Mouse (Mus musculus): Measurements from ENCODE around the gene Fxr1.
"Not testable (repeated sequence)": the region's sequence is repeated elsewhere in the genome, so short reads cannot be mapped to it uniquely, and the experiment has no call there.

The Fxr1 gene

DNA sequence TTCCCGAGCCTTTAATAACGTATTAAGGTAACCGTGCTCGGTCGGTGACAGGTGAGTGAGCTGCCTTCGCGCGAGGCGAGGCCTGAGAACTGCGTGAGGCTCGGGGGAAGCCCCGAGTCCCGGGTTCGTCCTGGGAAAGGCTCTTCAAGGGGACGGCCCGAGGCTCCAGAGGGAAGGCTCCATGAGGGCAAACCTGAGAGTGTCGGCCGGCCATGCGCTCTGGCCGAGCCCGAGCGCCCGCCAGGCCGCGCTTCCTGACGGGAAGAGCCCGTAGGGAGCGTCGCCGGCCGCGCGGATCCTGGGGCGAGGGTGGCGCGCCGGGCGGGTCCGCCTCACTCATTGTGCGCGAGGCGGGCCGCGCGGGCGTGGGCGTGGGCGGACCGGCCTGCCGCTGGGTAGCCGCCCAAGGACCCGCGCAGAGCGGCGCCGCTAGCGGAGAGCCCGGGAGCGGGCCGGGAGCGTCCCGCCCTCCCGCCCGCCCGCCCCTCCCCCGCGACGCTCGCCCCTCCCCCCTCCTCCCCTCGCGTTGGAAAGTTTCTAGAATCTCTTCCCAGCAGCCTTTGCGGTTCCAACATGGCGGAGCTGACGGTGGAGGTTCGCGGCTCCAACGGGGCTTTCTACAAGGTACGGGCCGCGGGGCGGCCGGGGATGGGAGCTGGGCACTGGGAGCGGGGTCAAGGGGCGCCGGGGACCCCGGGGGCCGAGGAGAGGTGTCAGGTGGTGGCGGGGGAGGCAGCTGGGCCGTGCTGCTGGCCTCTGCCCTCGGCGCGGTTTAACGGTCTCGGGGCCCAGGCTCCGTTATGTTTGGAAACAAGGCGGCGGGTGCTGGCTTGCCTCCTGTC lies at the start of gene Fxr1:
Gene Fxr1 (plus strand): TSS at position 404 of the 842 bp plus-strand sequence.
- DNase-seq (ENCODE audit: low read depth, low spot score): peak; percentile 92

DNA sequence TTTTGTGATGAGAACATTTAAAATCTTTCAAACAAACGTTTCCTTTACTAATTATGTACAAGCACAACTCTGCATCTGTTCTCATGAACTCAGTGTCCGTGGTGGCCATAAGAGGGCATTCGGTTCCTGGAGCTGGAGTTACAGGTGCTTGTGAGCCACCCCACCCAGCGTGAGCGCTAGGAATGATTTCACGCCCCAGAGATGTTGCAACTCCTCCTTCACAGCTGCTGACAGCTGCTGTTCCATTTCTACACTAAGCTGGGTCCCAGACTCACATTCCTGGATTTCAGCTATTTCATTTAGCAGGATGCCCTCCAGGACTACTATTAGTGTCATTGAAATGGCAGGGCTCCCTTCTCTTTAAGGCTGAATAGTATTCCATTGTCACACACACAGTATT lies 40.3 kb upstream of the Fxr1 start:
- no peak for DNase-seq (ENCODE audit: low read depth, low spot score)

DNA sequence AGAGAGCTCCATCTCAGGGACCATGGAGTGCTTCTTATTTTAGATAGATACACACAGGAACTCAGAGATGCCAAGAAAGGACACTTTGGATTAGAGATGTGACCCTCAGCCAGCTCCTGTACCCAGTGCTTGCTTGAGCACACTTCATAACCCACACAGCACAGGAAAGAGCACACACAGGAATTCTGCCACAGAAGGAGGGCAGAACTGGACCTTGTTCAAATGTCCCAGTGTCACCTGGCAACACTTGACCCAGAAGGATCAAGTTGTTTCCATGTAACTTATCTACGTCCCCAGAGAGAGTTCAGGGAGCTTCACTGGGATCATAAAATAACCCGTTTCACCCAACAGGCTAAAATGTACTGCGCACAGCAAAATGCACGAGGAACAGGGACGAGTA lies 37.0 kb upstream of the Fxr1 start:
- DNase-seq (ENCODE audit: low read depth, low spot score): no peak

DNA sequence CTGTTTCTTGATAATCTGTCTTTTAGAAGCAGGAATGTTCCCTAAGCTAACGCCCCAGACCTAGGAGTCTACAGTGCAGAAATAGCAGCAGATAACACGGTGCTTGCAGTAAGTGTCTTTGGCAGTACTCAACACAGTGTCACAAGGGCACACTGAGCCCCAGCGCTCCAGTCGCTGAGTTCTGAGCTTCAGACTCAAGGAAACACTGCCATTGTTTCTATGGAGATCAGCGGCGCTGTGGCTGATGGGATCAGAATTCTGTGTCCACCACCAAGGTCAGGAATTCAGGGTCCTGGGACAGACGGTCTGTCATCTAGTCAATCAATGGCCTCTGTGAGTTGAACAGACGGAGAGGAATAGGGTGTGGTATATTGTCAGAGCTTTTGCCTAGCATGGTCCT lies 30.4 kb upstream of the Fxr1 start:
- DNase-seq (ENCODE audit: low read depth, low spot score): no peak

DNA sequence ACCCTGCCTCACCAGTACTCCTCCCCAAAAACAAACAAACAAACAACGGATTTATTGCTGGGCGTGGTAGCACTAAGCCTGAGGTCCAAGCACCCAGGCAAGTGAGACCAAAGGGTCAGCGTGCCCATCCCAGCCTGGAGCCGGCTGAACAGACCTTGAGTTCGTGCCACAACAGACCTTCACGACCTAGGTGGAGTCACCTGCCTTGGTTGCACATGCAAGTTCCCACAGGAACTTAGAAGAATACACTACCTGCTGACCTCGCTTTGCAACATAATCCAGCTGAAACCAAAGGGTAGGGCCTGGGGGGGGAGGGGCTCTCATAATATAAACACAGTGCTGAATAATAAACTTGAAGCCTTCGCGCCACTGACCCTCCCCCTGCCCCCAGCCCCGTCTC lies 29.3 kb upstream of the Fxr1 start:
- no peak for DNase-seq (ENCODE audit: low read depth, low spot score)

DNA sequence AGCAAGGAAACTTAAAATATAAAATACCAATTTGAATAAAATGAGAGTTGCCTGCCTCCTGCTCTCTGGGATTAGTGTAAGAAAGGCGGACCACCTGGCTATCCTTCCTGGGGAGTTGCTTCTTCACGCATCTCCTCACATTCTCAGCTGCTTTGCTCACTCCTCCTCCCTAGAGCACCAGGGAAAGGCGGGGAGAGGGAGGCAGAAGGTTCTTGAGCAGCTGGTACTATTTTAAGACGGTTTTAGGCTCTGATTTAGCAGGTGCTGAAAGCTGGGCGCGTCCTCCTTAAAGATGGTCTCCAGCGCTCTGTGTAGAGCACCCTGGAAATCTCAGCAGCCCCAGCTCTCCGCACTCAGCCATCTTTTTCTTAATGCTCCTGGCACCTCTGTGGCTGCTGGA lies 28.8 kb upstream of the Fxr1 start:
- DNase-seq (ENCODE audit: low read depth, low spot score): peak; percentile 48

DNA sequence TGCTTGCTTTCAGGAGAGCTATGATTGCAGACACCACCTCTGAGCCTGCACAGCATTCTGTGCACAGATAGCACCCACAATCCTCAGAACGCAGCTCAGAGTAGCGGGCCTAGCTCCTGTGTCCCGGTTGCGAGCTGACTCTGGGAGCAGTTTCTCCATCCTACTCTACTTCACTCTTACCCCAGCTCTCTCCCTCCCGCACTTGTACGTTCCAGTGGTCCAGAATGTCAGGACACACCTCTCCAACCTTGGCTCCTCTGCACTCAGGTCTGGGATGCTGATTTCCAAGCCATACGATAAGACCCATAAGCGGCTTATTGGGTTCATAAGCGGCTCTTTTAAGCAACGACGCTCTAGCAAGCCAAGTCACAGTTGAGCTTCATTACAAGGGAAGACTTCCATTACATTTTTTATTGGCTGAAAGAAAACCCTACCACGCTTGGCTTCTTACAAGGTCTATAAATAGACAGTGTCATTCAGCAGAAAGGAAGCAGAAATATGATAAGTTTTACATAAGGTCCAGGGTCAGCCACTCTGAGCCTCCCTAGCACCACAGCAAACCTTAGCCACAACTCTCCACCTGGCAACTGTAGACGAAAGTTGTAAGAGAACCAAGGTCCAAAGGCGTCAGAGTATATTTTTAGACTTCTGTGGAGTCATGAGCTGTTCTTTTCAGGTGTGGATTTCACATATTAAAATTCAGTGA lies 26.2 kb upstream of the Fxr1 start:
- no peak for DNase-seq (ENCODE audit: low read depth, low spot score)

DNA sequence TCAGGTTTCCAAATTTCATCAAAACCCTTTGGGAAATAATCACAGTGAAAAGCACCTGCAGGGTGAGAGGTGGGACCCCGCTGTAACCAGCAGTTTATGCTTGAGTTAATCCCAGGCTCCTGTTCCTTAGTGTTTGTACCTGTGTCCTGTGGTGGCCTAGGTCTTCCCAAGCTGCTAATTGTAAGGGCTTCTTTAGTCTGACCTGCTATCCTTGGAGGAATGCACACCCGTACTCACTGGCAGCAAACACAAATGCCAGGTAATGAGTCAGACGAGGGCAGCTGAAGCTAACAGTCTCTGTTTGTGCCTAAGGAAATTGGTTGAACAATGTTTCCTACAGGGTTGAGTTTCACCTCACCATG lies 25.6 kb upstream of the Fxr1 start:
- no peak for DNase-seq (ENCODE audit: low read depth, low spot score)

DNA sequence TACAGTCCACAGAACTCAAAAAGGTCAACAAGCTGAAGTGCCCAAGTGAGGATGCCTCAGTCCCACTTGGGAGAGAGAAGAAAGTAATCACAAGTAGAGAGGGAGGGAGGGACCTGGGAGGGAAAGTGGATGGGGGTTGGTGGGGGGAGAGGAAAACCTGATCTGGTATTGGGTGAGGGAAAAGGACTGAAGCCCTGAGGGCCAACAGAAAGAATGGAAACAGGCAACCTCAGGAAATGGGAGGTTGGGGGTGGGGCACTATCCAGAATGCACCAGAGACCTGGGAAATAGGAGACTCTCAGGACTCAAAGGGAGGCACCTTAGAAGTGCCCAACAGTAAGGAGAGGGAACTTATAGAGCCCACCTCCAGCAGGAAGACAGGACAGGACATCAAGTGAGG lies 18.1 kb upstream of the Fxr1 start:
- DNase-seq (ENCODE audit: low read depth, low spot score): not testable (repeated sequence)

DNA sequence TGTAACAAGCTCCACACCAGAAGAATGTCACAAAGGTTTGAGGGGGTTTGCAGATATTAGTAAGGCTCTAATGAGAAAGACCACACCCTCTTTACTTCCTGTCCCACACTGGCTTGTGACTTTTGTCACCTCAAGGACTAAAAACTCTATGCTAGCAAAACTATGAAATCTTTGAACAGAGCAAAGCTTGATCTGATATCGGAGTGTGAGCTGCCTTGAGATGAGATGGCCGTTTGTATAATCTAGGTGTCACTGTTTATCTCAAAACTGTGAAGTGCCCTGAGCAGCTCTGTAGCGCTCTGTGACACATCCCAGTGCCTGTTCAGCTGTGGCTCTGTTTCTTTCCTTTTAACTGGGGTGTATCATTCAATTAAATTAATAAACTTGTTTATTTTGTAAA lies 15.9 kb upstream of the Fxr1 start:
- DNase-seq (ENCODE audit: low read depth, low spot score): no peak

DNA sequence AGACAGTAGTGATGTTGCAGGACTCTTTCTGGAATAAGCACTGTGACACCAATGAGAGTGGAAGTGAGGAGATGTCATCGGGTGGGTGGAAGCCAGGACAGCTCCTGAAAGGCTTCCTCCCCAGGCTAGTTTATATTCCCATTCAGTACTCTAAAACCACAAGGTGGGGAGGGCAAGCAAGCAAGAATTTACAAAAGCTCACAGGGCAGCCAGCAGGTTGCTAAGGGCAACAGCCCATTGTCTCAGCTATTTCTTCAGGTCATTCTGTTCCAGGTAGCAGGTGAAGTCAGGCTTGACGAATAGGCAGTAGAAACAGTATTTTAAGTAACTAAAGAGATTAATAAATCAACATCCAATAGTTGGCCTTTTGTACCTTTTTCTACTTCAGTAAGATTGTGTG lies 13.4 kb upstream of the Fxr1 start:
- no peak for DNase-seq (ENCODE audit: low read depth, low spot score)

DNA sequence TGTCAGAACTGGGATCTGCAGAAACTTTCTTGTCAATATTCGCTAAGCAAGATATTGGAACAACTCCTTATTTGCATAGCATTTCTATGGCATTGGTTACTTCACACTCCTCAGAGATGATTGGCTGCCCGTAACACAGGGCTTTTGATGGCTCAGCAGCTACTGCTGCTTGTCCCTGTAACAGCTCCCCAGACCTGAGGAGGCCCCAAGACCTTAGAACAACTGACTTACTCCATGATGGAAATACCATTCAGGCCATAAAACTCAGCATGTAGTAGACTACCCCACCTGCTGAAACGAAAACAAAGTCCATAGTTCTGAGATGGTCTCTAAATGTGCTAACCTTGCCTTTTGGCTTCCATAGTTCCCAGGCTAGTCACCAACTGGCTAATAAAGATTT lies 12.9 kb upstream of the Fxr1 start:
- no peak for DNase-seq (ENCODE audit: low read depth, low spot score)

DNA sequence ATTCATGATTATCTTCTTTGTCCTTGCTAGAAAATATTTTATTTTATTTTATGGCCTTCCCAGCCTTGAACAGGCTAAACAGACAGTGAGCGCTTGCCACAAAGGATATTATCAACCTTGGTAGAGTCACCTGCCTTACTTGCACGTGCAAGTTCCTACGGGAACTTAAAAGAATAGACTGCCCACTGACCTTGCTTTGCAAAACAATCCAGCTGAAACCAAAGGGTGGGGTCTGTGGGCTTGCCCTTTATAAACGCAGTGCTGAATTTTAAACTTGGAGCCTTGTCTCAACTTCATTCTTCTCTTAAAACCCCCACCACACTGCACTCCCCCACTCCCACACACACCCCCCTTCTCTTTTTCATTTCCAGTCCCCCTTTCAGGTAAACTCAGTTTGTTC lies 12.1 kb upstream of the Fxr1 start:
- DNase-seq (ENCODE audit: low read depth, low spot score): no peak

DNA sequence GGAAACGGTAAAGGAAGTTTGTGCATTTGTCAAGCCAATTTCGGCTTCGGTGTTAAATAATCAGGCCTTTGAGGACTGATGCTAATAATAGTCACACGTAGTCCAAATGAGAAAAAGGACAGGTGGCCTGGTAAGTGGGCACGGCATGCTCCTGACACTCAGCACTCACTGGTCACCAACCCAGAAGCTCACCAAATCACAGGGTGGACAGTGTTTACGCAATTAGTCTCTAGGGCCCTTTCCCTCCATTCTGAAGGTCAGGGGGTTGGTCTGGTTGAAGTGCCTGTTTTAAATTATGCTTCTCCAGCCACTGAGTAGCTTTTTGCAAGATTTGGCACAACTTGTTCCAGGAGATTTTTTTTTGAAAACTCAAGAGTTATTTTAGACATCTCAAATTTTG lies 11.6 kb upstream of the Fxr1 start:
- no peak for DNase-seq (ENCODE audit: low read depth, low spot score)

DNA sequence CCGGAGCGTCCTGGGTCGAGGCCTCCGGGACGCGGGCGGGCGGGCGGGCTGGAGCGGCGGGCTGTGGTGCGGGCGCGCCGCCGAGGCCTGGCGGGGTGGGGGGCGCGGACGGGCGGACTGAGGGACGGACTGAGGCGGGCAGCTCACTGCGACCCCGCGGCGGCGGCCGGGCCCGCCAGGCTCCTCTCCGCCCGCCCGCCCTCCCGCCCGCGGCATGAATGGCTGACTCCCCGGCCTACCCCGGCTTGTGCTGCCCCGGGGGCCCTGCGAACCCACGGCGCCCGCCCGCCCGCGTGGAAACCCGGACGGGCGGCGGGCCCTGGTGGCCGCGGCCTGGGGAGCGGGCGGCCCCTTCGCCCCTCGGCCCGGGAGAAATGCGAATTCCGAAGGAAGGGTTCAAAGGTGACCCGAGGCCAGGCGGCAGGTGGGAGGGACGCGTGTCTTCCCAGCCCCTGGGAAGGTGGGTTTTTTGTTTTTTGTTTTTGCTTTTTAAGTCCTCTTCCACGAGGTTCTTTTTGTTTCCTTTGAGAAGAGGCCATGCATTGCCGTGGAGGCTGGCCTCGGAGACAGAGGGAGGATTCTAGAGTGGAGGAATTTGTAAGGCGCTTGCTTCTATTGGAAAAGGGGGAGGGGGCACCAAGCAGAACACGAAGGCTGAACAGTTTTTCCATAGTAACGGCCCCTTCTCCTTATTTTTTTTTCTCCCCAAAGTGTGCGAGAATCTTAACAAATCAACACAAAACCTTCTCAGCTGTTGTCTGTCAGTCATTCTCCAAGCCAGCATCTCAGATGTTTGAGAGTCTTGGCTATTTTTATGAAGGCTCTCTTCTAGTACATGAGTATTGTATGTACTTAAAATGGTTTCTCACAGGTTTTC lies 877 bp downstream of the Fxr1 start:
- no peak for DNase-seq (ENCODE audit: low read depth, low spot score)

DNA sequence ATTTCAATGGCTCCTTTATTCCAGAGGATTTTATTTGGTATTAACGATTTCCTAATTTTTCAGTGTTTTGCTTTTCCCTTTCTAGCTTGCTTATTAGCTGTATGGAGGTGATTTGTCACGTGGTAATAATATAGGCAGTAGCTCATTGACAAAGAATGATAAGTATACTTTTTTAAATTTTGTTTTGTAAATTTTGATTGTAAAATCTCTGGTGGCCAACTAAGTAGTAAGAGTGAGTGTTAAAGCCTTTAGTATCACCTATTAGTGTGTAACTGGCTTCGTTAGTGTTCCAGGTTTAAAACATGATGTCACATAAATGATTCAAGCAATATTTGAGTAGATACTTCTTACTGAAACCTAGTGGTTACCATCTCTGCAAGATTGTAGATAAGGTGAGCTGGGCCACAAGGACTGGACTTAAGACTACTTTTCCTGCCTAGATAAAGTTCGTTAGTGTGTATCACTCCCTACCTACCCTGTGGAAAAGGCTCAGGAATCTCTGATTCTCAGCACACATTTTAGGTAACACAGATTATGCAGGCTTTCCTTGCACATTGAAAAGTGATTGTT lies 1.6 kb downstream of the Fxr1 start:
- no peak for DNase-seq (ENCODE audit: low read depth, low spot score)

DNA sequence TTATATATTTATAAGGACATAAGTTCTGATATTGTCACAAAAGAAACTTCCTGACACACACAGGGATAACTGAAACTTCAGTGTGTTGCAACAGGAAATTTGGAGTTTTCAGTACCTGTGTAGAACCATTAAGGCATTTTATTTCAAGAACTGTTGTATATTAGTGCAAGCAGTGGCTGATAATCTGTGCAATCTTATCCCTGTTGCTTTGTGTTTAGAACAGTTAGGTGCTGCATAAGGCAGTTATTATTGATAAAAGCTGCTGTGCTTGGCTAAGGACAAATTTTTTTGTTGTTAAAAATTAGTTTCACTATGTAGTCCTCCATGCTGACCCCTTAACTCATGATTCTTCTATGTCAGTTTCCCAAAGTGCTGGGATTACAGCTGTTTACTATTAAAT lies 9.2 kb downstream of the Fxr1 start:
- no peak for DNase-seq (ENCODE audit: low read depth, low spot score)

DNA sequence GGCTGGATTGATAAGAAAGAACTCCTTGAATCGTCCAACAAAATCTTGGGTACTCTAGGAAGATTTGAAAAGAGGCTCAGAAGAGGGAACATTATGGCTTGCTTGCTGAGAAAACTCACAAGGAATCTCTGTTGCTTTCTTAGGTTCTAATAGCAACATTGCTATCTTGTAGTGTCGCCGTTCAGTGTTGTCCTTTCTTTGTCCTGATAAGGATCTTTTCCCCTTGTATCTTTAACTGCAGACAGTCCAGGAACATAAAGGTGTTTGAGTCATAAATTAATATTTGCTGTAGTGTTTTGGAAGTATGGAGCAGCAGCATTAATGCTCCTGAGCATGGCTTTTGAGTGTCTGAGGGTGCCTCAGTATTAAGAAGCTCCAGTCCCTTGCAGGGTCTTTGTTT lies 10.9 kb downstream of the Fxr1 start:
- DNase-seq (ENCODE audit: low read depth, low spot score): no peak

DNA sequence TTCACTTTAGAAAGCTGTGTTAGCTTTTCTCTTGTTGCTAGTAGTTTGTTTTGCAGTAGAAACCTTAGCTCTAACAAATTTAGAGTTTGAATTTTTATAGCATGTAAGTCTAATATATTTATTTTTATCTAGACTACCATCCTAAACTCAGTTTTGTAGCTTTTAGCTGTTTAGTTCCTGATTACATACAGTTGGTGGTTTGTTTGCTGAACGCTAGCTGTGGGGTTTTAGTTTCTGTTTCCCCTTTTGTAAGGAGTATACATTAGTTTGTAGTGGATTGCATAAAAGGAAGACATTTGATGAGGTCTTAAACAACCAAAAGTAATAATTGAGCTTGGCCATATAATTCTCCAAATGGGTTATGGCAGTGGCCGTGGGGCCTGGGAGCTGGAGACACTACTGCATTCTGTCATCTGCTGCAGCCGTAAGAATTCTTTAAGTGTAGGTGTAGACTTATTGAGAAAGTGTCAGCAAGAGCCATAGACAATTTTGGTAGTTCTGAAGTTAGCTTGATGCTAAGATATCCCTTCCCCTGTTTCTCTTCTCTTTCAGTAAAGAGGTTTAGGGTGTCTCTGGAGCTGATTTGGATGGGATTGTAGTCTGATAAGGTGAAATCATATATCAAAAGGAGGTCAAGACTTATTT lies 14.1 kb downstream of the Fxr1 start:
- no peak for DNase-seq (ENCODE audit: low read depth, low spot score)

DNA sequence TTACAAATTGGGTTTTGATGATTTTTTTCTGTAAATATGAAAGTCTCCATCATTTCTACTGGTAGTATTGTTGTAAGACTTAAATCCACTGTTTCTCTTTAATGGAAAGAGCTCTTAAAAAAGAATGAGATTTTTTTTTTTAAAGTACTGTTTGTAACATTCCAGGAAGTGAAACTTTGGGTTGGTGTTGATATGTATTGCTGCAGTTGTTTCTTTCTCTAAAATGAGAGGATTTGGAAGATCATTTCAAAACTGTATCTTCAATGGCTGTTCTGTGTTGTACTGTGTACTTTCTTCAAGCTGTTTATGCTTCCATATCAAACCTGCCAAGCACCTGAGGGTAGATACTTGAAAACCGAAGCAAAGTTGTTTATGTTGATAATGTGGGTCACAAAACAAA lies 15.1 kb downstream of the Fxr1 start:
- no peak for DNase-seq (ENCODE audit: low read depth, low spot score)

DNA sequence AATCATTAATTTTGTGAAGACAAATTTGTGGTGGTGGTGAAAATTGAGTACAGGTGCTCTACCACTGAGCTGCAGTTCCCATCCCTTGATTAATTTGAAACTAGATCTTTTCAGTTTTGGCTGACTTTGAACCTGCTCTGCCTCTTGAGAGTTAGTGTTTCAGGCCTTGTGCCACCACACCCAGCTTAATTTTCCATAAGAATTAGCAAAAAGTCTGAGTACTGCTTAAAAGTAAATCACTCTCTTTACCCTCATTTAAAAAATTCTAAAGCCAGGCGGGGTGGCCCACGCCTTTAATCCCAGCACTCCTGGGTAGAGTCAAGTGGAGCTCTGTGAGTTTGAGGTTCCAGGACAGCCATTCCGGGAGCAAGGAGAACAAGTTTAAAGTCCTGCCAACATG lies 16.0 kb downstream of the Fxr1 start:
- no peak for DNase-seq (ENCODE audit: low read depth, low spot score)

DNA sequence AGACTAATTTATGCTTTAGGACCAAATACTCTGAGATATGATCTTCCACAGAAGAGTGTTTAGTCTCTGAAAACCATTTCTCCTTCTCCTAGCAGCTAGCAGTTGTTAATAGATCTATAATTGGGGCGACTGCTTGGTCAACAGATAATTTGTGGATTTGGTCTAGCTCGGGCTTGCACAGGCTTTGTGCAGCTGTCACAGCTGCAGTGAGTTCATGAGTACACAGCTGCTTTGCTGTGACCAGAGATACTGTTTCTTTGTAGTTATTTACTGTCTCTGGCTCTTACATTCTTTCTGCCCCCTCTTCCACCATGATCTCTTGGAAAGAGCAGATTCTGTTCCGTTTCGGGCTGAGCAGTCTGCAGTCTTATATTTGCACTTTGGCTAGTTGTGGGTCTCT lies 22.2 kb downstream of the Fxr1 start:
- DNase-seq (ENCODE audit: low read depth, low spot score): no peak
